Mouse (Mus musculus) MEL (cell line): ENCODE results near the gene Ifi202b. TPM values are rescaled to one million over a fixed set of nuclear protein-coding genes. Genes with fewer than 3 reads are reported as not detected.
"Not testable (repeated sequence)": the region's sequence is repeated elsewhere in the genome, so short reads cannot be mapped to it uniquely, and the experiment has no call there.

Experiments used
- DNase-seq: peaks from one replicate; pipeline ENCODE4 v3.0.0; 2011; ENCODE audit warnings: low read depth, low spot score
- H3K27ac ChIP-seq: 2 replicates; pipeline ENCODE4 v1.5.1; 2012; ENCODE audit warnings: low read depth, mild to moderate bottlenecking, control low read depth, low read length, moderate library complexity; ENCODE audit not compliant: control insufficient read depth
- H3K27me3 ChIP-seq, 2 experiments: fragments of 150-350 bp in 1 of 2; sonication (generic) in 1 of 2; 2 replicates each; pipeline ENCODE4 v1.6.1; 2012; ENCODE audit warnings: low read length in 2 of 2, mild to moderate bottlenecking in 2 of 2, improper control_type of control experiment in 1 of 2, moderate library complexity in 1 of 2; ENCODE audit not compliant: insufficient read depth in 2 of 2, control insufficient read depth in 1 of 2
- H3K36me3 ChIP-seq, 2 experiments: 2 replicates each; pipeline ENCODE4 v1.6.1; 2012 to 2014; ENCODE audit warnings: low read length in 2 of 2, improper control_type of control experiment in 1 of 2, inconsistent platforms in 1 of 2, mild to moderate bottlenecking in 1 of 2; ENCODE audit not compliant: insufficient read depth in 2 of 2, control insufficient read depth in 1 of 2
- H3K4me1 ChIP-seq, 2 experiments: fragments of 150-350 bp in 1 of 2; sonication (generic) in 1 of 2; 2 replicates each; pipeline ENCODE4 v1.6.1; 2012; ENCODE audit warnings: low read length in 2 of 2, improper control_type of control experiment in 1 of 2, mild to moderate bottlenecking in 1 of 2; ENCODE audit not compliant: insufficient read depth in 2 of 2, control insufficient read depth in 1 of 2
- H3K4me3 ChIP-seq, 2 experiments: fragments of 150-350 bp in 1 of 2; sonication (generic) in 1 of 2; 2 replicates each; pipeline ENCODE4 v1.5.1; 2012; ENCODE audit warnings: low read depth in 2 of 2, low read length in 2 of 2, mild to moderate bottlenecking in 2 of 2, moderate library complexity in 2 of 2, control low read depth in 1 of 2, improper control_type of control experiment in 1 of 2; ENCODE audit not compliant: control insufficient read depth in 1 of 2, insufficient read depth in 1 of 2
- H3K79me2 ChIP-seq: 2 replicates; pipeline ENCODE4 v1.6.1; 2012; ENCODE audit warnings: mild to moderate bottlenecking, low read length, moderate library complexity; ENCODE audit not compliant: control insufficient read depth, poor library complexity, insufficient read depth
- H3K9ac ChIP-seq: 2 replicates; pipeline ENCODE4 v1.6.1; 2012; ENCODE audit warnings: low read depth, mild to moderate bottlenecking, control low read depth, low read length, moderate library complexity; ENCODE audit not compliant: control insufficient read depth, poor library complexity, severe bottlenecking
- H3K9me3 ChIP-seq: fragments of 150-350 bp; sonication (generic); replicated peaks from 2 replicates; pipeline ENCODE4 v1.6.1; 2012; ENCODE audit warnings: mild to moderate bottlenecking, low read length, improper control_type of control experiment, moderate library complexity; ENCODE audit not compliant: insufficient read depth
- BHLHE40 ChIP-seq: IDR thresholded peaks from 2 replicates; pipeline ENCODE4 v1.6.1; 2012; ENCODE audit warnings: low read depth, mild to moderate bottlenecking, inconsistent platforms, low read length, improper control_type of control experiment, borderline replicate concordance
- CHD1 ChIP-seq: IDR thresholded peaks from 2 replicates; pipeline ENCODE4 v1.6.1; 2012; ENCODE audit warnings: low read depth, mild to moderate bottlenecking, inconsistent platforms, low read length, improper control_type of control experiment
- CHD2 ChIP-seq: IDR thresholded peaks from 2 replicates; pipeline ENCODE4 v1.6.1; 2011; ENCODE audit warnings: low read length, improper control_type of control experiment
- ELF1 ChIP-seq: IDR thresholded peaks from 2 replicates; pipeline ENCODE4 v1.6.1; 2014; ENCODE audit warnings: low read depth, mild to moderate bottlenecking, inconsistent platforms, low read length, improper control_type of control experiment, moderate library complexity
- ETS1 ChIP-seq: IDR thresholded peaks from 2 replicates; pipeline ENCODE4 v1.6.1; 2012; ENCODE audit warnings: low read depth, mild to moderate bottlenecking, inconsistent platforms, low read length, improper control_type of control experiment, moderate library complexity
- GABPA ChIP-seq: IDR thresholded peaks from 2 replicates; pipeline ENCODE4 v1.6.1; 2012; ENCODE audit warnings: low read depth, mild to moderate bottlenecking, inconsistent platforms, low read length, improper control_type of control experiment, moderate library complexity
- KAT2A ChIP-seq: conservative IDR thresholded peaks from 2 replicates; pipeline ENCODE4 v1.6.1; 2012; ENCODE audit warnings: low read depth, low read length, improper control_type of control experiment, inconsistent platforms
- MAFK ChIP-seq: IDR thresholded peaks from 2 replicates; pipeline ENCODE4 v1.6.1; 2011; ENCODE audit warnings: low read depth, mild to moderate bottlenecking, low read length, improper control_type of control experiment, borderline replicate concordance
- MAX ChIP-seq: IDR thresholded peaks from 2 replicates; pipeline ENCODE4 v1.6.1; 2011; ENCODE audit warnings: low read length, improper control_type of control experiment
- MAZ ChIP-seq: IDR thresholded peaks from 2 replicates; pipeline ENCODE4 v1.6.1; 2012; ENCODE audit warnings: low read depth, mild to moderate bottlenecking, inconsistent platforms, low read length, improper control_type of control experiment
- MXI1 ChIP-seq: IDR thresholded peaks from 2 replicates; pipeline ENCODE4 v1.6.1; 2011; ENCODE audit warnings: mild to moderate bottlenecking, low read depth, low read length, improper control_type of control experiment
- MYB ChIP-seq: IDR thresholded peaks from 2 replicates; pipeline ENCODE4 v1.6.1; 2011; ENCODE audit warnings: mild to moderate bottlenecking, low read depth, low read length, improper control_type of control experiment
- MYC ChIP-seq: IDR thresholded peaks from 2 replicates; pipeline ENCODE4 v1.6.1; 2011; ENCODE audit warnings: low read depth, mild to moderate bottlenecking, low read length, improper control_type of control experiment, moderate library complexity
- NRF1 ChIP-seq: IDR thresholded peaks from 2 replicates; pipeline ENCODE4 v1.6.1; 2014; ENCODE audit warnings: low read depth, mild to moderate bottlenecking, inconsistent platforms, low read length, improper control_type of control experiment, moderate library complexity; ENCODE audit not compliant: poor library complexity, insufficient read depth, severe bottlenecking
- POLR2AphosphoS2 ChIP-seq: IDR thresholded peaks from 2 replicates; pipeline ENCODE4 v1.6.1; 2011; ENCODE audit warnings: low read length, improper control_type of control experiment
- POLR2AphosphoS5 ChIP-seq: IDR thresholded peaks from 2 replicates; pipeline ENCODE4 v1.6.1; 2012; ENCODE audit warnings: low read depth, borderline replicate concordance, mild to moderate bottlenecking, inconsistent platforms, low read length, moderate library complexity, mixed read lengths
- RAD21 ChIP-seq: IDR thresholded peaks from 2 replicates; pipeline ENCODE4 v1.6.1; 2011; ENCODE audit warnings: mild to moderate bottlenecking, low read depth, low read length, improper control_type of control experiment
- RCOR1 ChIP-seq: IDR thresholded peaks from 2 replicates; pipeline ENCODE4 v1.6.1; 2012; ENCODE audit warnings: low read depth, mild to moderate bottlenecking, inconsistent platforms, low read length, improper control_type of control experiment
- SMC3 ChIP-seq: IDR thresholded peaks from 2 replicates; pipeline ENCODE4 v1.6.1; 2011; ENCODE audit warnings: low read depth, low read length, improper control_type of control experiment
- USF2 ChIP-seq, 2 experiments: IDR thresholded peaks; 2 replicates each; pipeline ENCODE4 v1.6.1; 2011 to 2012; ENCODE audit warnings: improper control_type of control experiment in 2 of 2, low read length in 2 of 2, borderline replicate concordance in 1 of 2, inconsistent platforms in 1 of 2, low read depth in 1 of 2, mild to moderate bottlenecking in 1 of 2; ENCODE audit not compliant: insufficient read depth in 1 of 2
- ZNF384 ChIP-seq: IDR thresholded peaks from 2 replicates; pipeline ENCODE4 v1.6.1; 2012; ENCODE audit warnings: low read depth, mild to moderate bottlenecking, inconsistent platforms, low read length, improper control_type of control experiment
- polyA plus RNA-seq, 2 experiments: library from polyadenylated mRNA; stranded (reverse) in 1 of 2; unstranded in 1 of 2; fragments of >175 nt in 1 of 2; fragments of >200 nt in 1 of 2; gene quantifications; 2 replicates each; pipeline versions ENCODE4 v1.2.1 to v1.2.4; 2012; ENCODE audit warnings: low replicate concordance in 2 of 2, low read depth in 1 of 2; ENCODE audit not compliant: insufficient read length in 2 of 2, insufficient read depth in 1 of 2, missing spikeins in 1 of 2
- total RNA-seq: library from RNA; depleted of rRNA; stranded (reverse); fragments of 300-350 nt; gene quantifications from 2 replicates; pipeline ENCODE4 v1.2.3, GENCODE M21; 2012

Ifi202b gene
- total and polyA plus RNA-seq, 3 experiments = not detected

DNA sequence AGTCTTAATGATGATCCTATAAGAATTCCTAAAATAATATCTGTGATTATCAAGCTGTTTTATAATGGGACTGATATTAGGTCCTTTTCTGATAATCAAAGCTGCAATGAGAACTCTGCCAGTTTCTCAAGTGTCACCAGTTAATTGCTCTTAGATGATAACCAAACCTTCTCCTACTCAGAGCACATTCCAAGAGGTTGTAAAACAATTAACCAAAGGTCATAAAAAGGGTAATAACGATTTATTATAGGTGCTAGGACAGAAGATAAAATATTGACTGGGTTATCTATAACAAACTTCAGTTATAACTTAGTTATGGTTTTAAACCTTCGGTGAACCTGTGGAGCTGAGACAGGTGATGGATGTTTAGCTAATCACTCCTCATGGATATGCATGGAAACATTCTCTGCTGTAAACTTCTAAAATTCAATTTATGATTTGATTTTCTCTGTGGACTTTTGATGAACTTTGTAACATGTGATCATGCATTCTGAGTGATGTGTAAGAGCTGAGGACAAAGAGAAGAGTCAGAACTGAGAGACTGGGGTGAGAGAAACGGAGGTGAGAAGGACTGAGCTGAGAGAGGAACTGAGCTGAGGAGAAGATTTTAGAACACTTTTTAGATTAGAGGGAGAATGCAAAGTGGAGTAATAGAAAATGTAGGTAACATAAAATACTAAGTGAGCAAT, 26.6 kb downstream of the Ifi202b start:
- not testable (repeated sequence) for H3K27me3 ChIP-seq, H3K4me1 ChIP-seq

GRCm38 (mm10) chr1:173955071-173955796, 27.3 kb downstream of the Ifi202b start:
- H3K27ac ChIP-seq = no peak overlapping the region
- H3K9me3 ChIP-seq = no peaks in the 10 kb centered on the region
- no peaks in the 10 kb centered on the region for H3K36me3 ChIP-seq
- H3K4me1 ChIP-seq = no peaks in the 10 kb centered on the region
- no peak overlapping the region for H3K4me3 ChIP-seq
- H3K27me3 ChIP-seq = no peaks in the 10 kb centered on the region
- DNase-seq = no peak
- no peak overlapping the region for H3K9ac ChIP-seq
- TF ChIP-seq CHD1 = no peak
- TF ChIP-seq SMC3 = no peak
- no peak for TF ChIP-seq BHLHE40
- no peak for TF ChIP-seq MXI1
- TF ChIP-seq CHD2 = no peak
- no peak for TF ChIP-seq ETS1
- no peak for TF ChIP-seq USF2 (IDR thresholded peaks at IDR 0.05; ENCODE audit: borderline replicate concordance in 1 of 2, insufficient read depth in 1 of 2, low read depth in 1 of 2, low read length in 2 of 2)
- H3K79me2 ChIP-seq = no peaks in the 10 kb centered on the region

More for the DNA sequence above, 26.6 kb downstream of the Ifi202b start:
- not testable (repeated sequence) for H3K27ac ChIP-seq, DNase-seq, H3K4me3 ChIP-seq, H3K79me2 ChIP-seq, H3K9ac ChIP-seq, H3K36me3 ChIP-seq, H3K9me3 ChIP-seq

DNA sequence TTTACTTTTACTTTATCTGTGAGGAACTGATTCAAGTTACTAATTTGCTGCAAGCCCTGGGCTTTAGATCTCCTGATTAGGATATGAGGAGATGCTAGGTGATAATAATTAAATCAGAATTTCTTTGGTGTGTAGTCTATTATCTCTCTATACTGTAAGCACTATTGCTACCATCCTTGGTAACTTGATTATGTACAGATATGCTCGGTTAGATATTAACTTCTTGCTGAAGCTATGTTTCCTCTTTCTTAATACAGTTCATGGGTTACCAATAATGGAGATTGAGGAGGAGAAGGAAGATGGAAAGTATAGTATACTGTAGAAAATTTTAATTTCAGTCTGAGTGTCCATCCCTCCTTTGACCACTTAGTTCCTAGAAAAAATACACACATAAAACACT, 29.0 kb downstream of the Ifi202b start:
- no peak overlapping the region for H3K27ac ChIP-seq
- H3K79me2 ChIP-seq = no peaks in the 10 kb centered on the region
- H3K27me3 ChIP-seq = no peaks in the 10 kb centered on the region
- no peak for TF ChIP-seq ETS1
- TF ChIP-seq RCOR1 = no peak
- no peak for TF ChIP-seq BHLHE40
- TF ChIP-seq MXI1 = no peak
- TF ChIP-seq KAT2A = no peak
- TF ChIP-seq MYB = no peak
- TF ChIP-seq ZNF384 = no peak
- no peak for TF ChIP-seq POLR2AphosphoS2
- no peak for TF ChIP-seq ELF1
- TF ChIP-seq MAX = no peak
- TF ChIP-seq POLR2AphosphoS5 = no peak
- no peak for TF ChIP-seq MYC
- no peak for TF ChIP-seq MAFK
- TF ChIP-seq MAZ = no peak
- TF ChIP-seq RAD21 = no peak
- TF ChIP-seq NRF1 = no peak
- TF ChIP-seq USF2 (IDR thresholded peaks at IDR 0.05; ENCODE audit: borderline replicate concordance in 1 of 2, insufficient read depth in 1 of 2, low read depth in 1 of 2, low read length in 2 of 2) = no peak
- TF ChIP-seq GABPA = no peak
- H3K9me3 ChIP-seq = no peaks in the 10 kb centered on the region
- no peaks in the 10 kb centered on the region for H3K36me3 ChIP-seq
- H3K4me3 ChIP-seq = no peak overlapping the region
- DNase-seq = no peak
- H3K9ac ChIP-seq = no peak overlapping the region
- H3K4me1 ChIP-seq = no peaks in the 10 kb centered on the region
